Mouse (Mus musculus) thymus, adult 18-20 months (tissue): ENCODE data around the gene Myof.

Source experiments
- DNase-seq, 2 experiments: peaks; one replicate each; pipeline ENCODE4 v3.0.0; 2022; ENCODE audit warnings: mixed read lengths in 2 of 2

Myof gene

GRCm38 (mm10) chr19:38000990-38001389 is 42.4 kb downstream of the Myof start:
- no peak for DNase-seq

- DNase-seq = no peak
Observed at GRCm38 (mm10) chr19:37999941-38000340, 43.4 kb downstream of the Myof start.

GRCm38 (mm10) chr19:37994301-37994700 is 49.1 kb downstream of the Myof start:
- DNase-seq = no peak

- DNase-seq = no peak
Observed at GRCm38 (mm10) chr19:37992184-37992554, 51.2 kb downstream of the Myof start.

GRCm38 (mm10) chr19:37991399-37992183 is 51.8 kb downstream of the Myof start:
- no peak for DNase-seq

- DNase-seq = no peak
Observed at GRCm38 (mm10) chr19:37989971-37990370, 53.4 kb downstream of the Myof start.

- no peak for DNase-seq
Observed at GRCm38 (mm10) chr19:37988156-37988555, 55.2 kb downstream of the Myof start.

- no peak for DNase-seq
Observed at GRCm38 (mm10) chr19:37985730-37986129, 57.6 kb downstream of the Myof start.

GRCm38 (mm10) chr19:37975951-37976350 is 67.4 kb downstream of the Myof start:
- DNase-seq = no peak

- no peak for DNase-seq
Observed at GRCm38 (mm10) chr19:37970571-37970970, 72.8 kb downstream of the Myof start.

GRCm38 (mm10) chr19:37970004-37970403 is 73.4 kb downstream of the Myof start:
- no peak for DNase-seq

GRCm38 (mm10) chr19:37965828-37966227 is 77.5 kb downstream of the Myof start:
- no peak for DNase-seq

- DNase-seq = no peak
Observed at GRCm38 (mm10) chr19:37963421-37963820, 80.0 kb downstream of the Myof start.

GRCm38 (mm10) chr19:37960791-37961190 is 82.6 kb downstream of the Myof start:
- no peak for DNase-seq

GRCm38 (mm10) chr19:37959543-37960215 is 83.7 kb downstream of the Myof start:
- no peak for DNase-seq

GRCm38 (mm10) chr19:37959076-37959475 is 84.3 kb downstream of the Myof start:
- no peak for DNase-seq

GRCm38 (mm10) chr19:37957256-37957655 is 86.1 kb downstream of the Myof start:
- DNase-seq = no peak

- no peak for DNase-seq
Observed at GRCm38 (mm10) chr19:37956006-37956405, 87.4 kb downstream of the Myof start.

GRCm38 (mm10) chr19:37955425-37956001 is 87.9 kb downstream of the Myof start:
- peak; percentile 15 to 41 for DNase-seq

GRCm38 (mm10) chr19:37954772-37955171 is 88.6 kb downstream of the Myof start:
- no peak for DNase-seq

GRCm38 (mm10) chr19:37954236-37954635 is 89.1 kb downstream of the Myof start:
- DNase-seq = no peak

GRCm38 (mm10) chr19:37946696-37947095 is 96.7 kb downstream of the Myof start:
- no peak for DNase-seq

- no peak for DNase-seq
Observed at GRCm38 (mm10) chr19:37946053-37946452, 97.3 kb downstream of the Myof start.

GRCm38 (mm10) chr19:37939203-37939602 is 104.2 kb downstream of the Myof start:
- DNase-seq = no peak
